Mouse (Mus musculus): Measurements from ENCODE around the gene Ankrd12.

The Ankrd12 gene

GRCm38 (mm10) chr17:66076934-66077333, at the start of gene Ankrd12:
TSS of gene Ankrd12 (minus strand) at chr17:66077089.
- peak; percentile 97 to 99 for DNase-seq (ENCODE audit: low spot score in 2 of 2)

DNA sequence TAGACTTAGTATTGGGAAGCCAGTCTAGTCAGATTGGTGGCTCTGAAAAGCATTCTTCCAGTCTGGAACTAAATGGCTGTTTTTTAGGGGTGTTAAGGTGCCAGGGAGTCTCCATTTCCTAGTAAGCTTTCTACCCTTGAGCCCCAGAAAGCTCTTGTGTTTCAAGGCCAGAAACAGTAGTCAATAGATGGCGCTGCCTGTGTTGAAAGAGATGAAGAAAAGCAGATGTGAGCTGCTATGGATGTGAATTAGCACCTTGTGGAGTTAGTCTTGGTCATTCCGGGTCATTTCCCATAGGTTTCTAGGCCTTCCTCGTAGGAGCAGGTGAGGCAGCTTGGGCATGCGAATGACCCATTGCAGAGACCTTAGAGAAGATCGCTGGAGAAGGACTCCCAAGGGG, 48.3 kb upstream of the Ankrd12 start:
- no peak for DNase-seq (ENCODE audit: low spot score in 2 of 2)

DNA sequence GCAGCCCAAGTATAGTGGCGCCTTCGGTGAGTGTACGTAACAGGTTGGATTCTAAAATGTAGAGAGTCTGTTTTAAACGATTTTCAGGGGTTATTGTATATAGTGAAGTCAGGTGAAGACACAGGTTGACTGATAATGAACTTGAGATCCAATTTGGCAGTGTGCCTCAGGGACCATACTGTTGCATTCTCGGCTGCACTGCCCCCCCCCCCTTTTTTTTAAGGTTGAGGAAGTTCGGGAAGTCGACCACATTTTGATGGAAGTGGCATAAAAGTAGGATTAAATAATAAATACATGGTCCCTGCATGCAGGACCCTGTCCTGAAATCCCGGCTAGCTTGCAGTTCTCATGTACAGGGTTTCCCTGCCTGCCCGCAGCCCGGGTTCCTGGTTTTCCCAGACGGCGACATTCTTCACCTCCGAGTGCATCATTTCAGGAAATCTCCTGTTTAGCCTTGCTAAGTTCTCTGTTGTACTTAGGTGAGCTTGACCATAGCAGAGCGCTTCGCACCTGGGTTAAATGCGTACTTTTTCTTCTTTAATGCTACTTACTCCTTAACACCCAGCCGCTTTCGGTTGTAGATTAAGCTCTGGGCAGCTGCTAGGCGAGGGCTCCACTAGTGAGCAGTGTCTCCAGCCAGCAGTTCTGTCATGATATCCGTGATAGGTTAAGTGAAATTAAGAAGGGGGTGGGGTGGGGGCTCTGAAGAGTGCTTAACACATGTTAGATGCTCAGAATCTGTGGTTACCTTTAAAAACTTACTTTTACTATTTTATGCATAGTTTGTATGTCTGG, 47.1 kb upstream of the Ankrd12 start:
- no peak for DNase-seq (ENCODE audit: low spot score in 2 of 2)

GRCm38 (mm10) chr17:66123066-66123815, 46.4 kb upstream of the Ankrd12 start, which contains the start of gene Ddx11:
TSS of gene Ddx11 (plus strand) at chr17:66123520.
- peak; percentile 83 to 91 for DNase-seq (ENCODE audit: low spot score in 2 of 2)

- no peak for DNase-seq (ENCODE audit: low spot score in 2 of 2)
Observed at GRCm38 (mm10) chr17:66120701-66121100, 43.8 kb upstream of the Ankrd12 start.

DNA sequence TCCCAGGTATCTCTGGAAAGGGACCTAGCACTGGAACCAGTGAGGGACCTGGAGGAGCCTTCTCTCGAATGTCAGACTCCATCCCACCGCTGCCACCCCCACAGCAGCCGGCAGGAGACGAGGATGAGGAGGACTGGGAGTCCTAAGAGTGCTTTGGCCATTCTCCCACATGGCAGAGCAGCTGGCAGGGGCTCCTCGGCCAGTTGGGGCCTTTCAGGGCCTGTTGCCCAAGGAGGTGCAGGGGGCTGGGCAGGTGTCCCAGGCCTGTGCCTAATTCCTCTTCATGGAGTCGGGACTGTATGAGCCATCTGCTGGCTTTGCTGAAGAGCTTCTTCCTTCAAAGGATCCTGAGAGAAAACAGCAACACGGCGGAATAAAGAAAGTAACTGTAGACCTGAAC, 42.1 kb upstream of the Ankrd12 start:
- DNase-seq (ENCODE audit: low spot score in 2 of 2), result no peak

DNA sequence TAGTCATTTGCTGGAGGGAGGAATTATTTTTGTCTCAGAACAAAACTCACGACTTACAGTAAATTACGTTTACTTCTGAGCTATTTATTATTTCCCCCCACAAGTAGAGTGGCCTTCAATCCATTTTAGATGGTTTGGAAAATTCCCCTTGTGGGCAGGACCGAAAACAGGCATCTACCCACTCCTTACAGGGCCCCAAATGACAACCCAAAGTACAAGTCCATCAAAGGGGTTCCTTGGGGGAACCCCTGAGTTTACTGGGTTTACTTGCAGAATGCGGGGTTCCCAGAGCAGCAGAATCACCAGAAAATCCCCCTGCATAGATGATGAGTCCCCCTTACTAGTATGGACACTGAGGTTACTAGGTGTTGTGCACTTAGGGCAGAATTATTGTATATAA, 35.3 kb upstream of the Ankrd12 start:
- no peak for DNase-seq (ENCODE audit: low spot score in 2 of 2)

DNA sequence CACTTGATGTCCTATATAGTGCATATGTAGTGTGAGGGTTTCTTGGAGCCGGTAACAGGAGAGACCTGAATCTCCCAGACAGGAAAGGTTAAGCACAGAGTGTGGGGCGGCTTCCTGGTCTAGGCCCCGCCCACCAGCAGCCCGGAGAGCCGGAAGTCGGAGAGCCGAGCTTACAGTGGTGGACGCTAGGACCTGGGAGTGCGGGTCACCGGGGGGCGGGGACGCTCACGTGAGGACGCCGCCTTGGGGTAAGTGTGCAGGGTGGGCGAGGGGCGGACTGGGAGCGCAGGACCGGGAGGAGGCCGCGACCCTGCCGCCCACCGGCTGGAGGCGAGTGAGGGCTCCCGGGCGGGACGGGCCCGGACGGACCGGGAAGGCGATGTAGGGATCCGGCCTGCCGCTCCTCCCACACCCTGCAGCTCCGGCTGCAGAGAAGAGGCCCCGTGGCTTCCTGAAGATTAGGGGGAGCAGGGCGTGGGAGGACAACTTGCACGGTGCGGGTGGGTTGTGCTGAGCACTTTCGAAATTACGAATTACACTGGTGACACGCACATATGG, 34.6 kb upstream of the Ankrd12 start, which contains the start of gene Washc1:
Washc1 (plus strand) TSS at position 144 of the 558 bp plus-strand sequence.
- peak; percentile 86 to 88 for DNase-seq (ENCODE audit: low spot score in 2 of 2)

DNA sequence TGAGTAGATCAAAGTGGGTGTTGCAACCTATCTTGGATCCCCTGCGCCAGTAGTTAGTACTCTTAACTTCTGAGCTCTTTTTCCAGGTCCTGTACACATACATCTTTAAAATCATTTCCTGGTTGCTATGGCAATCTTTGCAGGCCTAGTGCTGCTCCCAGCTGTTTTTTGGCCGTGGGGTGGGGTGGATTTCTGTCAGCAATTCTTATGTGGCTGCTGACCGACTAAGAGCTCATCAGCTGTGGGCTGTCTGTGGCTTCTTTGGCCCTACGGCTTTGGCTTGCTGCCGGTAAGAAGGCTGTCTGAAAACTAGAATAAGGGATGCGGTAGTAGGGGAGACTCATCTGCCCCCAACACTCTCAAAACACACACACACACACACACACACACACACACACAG, 33.9 kb upstream of the Ankrd12 start:
- peak in 1 of 2 experiments; percentile 16 for DNase-seq (ENCODE audit: low spot score in 2 of 2)

DNA sequence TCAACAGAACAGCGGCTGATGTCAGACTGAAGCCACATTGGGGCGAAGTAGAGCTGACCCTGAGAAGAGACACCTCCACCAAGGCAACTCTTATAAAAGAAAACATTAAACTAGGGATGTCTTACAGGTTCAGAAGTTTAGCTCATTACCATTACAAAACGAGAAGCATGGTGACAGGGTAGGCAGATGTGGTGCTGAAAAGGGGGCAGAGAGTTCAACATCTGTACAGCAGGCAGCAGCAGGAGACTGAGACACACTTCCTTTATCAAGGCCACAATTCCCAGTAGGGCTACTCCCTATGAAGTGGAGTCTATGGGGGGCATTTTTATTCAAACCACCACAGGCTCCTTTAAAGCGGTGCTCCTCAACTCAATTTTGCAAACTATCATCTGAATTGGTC, 31.3 kb upstream of the Ankrd12 start:
- DNase-seq (ENCODE audit: low spot score in 2 of 2), result no peak

GRCm38 (mm10) chr17:66107466-66107865, 30.6 kb upstream of the Ankrd12 start:
- no peak for DNase-seq (ENCODE audit: low spot score in 2 of 2)

DNA sequence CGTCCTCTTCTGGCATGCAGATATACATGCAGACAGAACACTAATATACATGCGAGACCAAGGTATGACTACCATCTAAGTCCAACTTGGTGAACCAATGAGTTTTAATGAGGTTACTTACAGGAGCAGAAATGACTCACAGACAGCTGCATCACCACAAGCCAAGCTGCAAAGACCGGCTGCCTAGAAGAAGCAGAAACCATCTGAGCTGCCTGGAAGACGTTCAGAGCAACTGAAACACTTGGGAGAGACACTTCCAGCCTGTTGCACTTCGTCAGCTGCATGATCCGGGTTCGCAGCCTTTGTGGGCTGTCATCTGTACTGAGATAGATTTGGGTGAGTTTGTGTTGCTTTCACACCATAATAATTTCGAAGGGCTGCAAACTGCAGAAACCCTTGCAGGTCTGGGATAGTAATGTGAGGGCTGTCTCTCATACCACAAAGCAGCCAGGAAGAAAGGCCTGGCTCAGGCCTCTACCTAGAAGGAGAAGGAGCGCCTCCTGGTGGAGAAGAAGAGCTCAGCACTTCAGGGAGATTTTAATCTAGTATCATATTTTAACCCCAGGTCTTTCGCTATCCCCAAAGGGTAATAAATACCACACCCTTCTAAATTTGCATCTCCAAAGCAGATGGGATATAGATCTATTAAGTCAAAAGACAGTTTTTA, 29.8 kb upstream of the Ankrd12 start:
- peak; percentile 39 to 54 for DNase-seq (ENCODE audit: low spot score in 2 of 2)

GRCm38 (mm10) chr17:66104076-66104475, 27.2 kb upstream of the Ankrd12 start:
- no peak for DNase-seq (ENCODE audit: low spot score in 2 of 2)

GRCm38 (mm10) chr17:66101380-66102330, 24.8 kb upstream of the Ankrd12 start, which contains the start of gene Ndufv2:
TSS of gene Ndufv2 (minus strand) at chr17:66101559.
- DNase-seq (ENCODE audit: low spot score in 2 of 2), result peak; percentile 92 to 93

DNA sequence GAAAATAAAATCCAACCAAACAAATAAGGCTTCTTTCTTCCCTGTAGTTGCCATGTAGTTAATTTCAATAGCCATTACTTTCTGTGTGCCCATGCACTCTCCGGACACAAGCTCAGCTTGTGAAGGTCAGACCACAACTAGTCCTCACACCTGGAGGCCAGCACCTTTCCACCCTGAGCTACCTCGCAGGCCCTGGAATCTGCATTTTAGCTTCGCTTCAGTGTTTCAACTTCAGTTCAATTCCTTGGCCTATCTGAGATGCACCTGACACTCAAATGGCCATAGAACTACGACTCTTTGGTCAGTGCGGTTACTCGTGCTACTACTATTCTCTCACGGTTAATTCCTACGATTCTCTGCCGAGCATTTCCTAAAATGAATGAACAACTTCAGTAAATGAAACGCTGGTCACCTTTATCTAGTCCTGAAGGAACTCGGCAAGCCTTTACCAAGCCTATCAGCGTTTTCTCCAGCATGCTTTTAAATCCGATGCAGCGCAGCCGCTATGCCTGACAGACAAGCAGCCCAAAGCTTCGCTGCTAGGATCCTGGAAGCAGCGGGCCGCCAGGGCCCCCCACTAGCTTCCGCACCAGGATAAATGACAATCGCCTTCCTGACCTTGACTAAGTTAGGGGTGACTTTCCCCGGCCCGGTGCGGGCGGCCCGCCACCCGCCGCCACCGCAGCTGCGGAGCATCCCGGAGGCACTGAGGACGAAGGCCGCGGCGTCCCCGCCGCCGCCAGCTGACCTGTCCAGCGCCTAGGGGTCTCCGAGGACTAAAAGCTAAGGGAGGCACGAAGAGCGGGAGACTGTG, 23.9 kb upstream of the Ankrd12 start:
- no peak for DNase-seq (ENCODE audit: low spot score in 2 of 2)

DNA sequence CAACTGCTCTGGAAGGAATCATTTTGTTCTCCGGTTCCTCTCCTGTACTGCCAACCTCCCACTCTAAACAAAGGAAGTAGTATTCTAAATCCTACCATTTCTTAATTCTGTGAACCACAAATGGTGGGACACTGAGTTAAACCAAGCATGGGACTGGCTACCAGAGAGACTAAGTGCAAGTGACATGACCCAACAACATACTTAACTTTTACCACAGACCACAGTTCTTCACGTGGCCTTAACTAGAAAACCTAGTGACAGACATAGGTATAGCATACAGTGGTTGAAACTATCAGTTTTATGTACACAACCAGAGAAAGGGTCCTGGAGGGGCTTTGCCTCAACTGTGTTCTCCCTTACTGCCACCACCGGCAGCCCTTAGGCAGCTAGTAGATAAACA, 15.8 kb upstream of the Ankrd12 start:
- no peak for DNase-seq (ENCODE audit: low spot score in 2 of 2)

DNA sequence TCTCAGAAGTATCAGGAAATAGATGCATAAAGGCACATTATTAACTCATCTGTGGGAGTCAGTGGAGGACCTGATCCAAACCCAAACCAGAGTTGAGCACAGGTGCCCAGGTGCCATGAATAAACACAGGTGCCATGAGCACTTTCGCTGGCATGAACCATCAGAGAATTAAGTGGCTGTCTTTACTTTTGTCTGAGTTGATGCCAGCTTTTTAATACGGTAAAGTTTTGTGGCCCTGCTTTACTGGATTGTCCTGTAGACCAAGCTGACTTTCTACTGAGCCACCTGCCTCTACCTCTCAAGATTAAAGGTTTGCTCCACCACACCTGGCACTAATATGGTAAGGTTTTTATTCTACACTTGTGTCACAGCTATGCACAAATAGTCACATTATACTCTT, 15.2 kb upstream of the Ankrd12 start:
- no peak for DNase-seq (ENCODE audit: low spot score in 2 of 2)

GRCm38 (mm10) chr17:66091392-66091791, 14.5 kb upstream of the Ankrd12 start:
- DNase-seq (ENCODE audit: low spot score in 2 of 2), result no peak

- no peak for DNase-seq (ENCODE audit: low spot score in 2 of 2)
Observed at GRCm38 (mm10) chr17:66090251-66090650, 13.4 kb upstream of the Ankrd12 start.

DNA sequence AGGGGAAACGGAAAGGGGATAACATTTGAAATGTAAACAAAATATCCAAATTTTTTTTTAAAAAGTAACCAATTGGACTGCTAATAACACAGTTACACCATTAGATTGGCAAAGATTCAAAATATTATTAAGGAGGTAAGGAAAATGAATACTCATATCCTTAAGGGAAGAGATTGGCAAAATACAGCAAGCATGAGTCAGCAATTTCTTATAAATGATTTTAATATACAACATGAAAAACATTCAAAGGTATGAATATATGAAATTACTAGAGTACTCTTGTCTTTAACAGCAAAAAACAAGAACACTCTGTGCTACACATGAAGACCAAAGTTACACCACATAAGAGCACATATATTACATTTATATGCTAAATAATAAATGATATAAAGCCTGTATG, 8.1 kb upstream of the Ankrd12 start:
- no peak for DNase-seq (ENCODE audit: low spot score in 2 of 2)
